Mouse (Mus musculus) mature B cell (primary cell): ENCODE measurements around the gene Efna2.
"Not testable (repeated sequence)": the region's sequence is repeated elsewhere in the genome, so short reads cannot be mapped to it uniquely, and the experiment has no call there.

Experiments
- in situ Hi-C: fragments of 300-500 bp; cut with MboI; formaldehyde crosslinking; loops from 2 replicates; pipeline ENCODE4 v1.14.3; 2019

Gene Efna2

DNA sequence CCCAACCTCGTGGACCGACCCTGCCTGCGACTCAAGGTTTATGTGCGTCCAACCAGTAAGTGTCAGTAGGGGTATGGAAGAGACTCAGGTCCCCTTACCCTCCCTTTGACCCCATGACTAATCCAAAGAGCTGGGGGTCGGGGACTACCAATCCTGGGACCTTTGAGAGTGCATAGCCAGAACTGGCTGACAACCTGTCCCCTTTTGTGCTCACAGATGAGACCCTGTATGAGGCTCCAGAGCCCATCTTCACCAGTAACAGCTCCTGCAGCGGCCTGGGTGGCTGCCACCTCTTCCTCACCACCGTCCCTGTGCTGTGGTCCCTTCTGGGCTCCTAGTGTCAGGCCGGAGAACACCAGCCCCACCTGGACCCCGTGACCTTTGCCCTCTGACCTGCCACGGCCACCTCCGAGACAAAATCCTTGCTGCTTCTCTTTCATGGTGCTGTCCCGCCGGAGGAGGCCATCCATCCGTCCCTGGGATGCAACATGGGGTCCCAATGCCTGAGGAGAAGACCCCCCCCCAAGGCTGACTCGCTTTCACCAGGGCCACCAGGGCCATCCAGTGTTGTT lies 9.3 kb downstream of the Efna2 start:
- in situ Hi-C loops: no loop called here

DNA sequence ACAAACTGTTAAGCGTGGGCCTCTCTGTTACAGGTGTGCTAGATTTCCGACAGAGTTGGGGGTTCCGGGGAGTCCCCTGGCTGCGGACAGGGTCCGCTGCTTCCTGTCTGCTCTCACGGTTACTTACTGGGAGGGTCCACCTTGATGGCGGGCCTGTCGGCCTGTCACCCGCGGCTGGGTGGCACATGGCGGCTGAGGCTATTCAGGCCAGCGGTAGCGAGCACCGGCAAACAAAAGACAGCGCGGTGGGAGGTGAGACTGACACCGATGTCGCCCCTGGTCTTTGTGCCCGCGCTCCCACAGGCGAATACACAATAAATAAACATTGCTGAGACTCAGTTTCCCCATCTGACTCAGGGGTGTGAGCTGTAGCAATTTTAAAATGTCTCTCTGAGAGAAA lies 10.7 kb downstream of the Efna2 start:
- in situ Hi-C loops: no loop called here

DNA sequence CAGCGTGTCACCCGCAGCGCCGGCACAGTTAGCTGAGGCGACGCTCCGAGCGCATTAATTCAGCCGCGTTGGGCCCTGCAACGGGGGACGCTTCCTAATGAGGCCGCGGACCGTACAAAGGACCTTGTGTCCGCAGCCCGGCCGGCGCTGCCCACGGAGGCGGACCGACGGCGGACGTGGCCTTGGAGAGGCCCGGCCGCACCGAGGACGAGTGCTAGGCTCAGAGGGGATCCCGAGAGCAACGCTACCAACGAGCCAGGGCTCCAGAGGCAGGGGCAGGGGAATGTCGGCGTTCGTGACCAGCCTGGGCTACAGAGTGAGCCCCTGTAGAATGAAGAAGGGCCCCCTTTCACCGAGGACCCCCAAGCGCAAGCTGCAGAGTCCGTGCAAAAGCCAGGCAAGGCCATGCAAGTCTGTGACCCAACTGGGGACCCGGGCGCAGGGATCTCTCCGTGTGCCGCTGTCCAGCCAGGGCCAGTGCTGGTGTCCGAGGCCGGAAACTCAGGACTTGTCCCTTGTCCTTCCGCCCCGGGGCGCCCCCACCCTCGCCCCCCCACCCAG lies 11.3 kb downstream of the Efna2 start:
- in situ Hi-C loops: no loop called here

- in situ Hi-C loops: no loop called here
Measured at GRCm38 (mm10) chr10:80193976-80194375, 14.7 kb downstream of the Efna2 start.

- in situ Hi-C loops: no loop called here
Measured at GRCm38 (mm10) chr10:80194441-80194840, 15.2 kb downstream of the Efna2 start.

DNA sequence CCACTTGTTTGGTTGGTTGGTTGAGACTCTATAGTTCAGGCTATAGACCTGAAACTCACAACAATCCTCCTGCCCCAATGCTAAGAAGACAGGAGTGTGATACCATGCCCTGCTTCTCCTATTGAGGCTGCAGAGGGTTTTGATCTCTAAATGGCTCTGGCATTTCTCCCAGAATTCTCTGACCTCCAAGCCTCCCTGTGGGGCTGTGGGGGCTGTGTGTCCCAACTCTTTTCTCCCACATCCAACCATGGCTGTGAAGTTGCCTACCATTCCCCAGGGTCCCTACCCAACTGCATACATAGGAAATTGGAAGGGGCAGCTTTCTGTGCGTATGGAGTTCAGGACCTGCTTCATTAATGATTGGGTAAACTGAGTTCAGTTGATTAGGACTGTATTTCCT lies 16.9 kb downstream of the Efna2 start:
- in situ Hi-C loops: no loop called here

DNA sequence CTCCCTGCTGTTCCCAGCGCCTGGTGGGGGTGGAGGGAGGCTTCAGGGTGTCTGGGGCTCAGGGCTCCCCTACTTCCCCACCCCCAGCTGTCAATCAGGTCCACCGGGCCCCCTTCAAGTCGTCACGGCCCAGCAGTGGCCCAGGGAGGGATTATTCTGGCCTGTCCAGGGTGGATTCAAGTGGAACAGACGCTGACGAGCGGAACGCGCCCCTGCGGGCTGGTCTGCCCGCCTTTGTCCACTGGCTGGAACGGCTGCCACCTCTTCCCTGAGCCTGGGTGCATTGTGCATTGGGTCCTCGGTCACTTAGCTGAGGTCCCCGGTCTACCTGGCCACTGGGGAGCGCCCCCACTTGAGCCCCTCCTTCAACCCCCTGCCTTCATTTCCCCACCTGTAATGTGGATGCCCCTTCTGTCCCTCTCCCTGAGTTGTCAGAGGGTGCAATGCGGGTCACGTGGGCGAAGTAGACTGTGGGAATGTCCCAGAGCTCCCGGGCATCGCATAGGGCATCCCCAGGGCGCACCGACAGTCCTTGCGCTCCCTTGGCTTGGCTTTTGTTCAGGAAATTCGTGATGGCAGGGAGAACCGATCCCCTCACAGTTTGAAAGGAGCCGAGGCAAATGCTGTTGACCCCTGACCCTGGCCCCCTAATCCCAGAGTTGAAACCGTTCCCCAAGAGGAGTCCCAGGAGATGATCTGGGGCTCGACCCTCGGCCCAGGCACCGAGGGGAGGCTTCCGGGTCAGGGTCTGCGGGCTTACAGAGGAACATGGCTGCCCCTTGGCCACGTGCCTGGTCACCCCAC lies 17.7 kb downstream of the Efna2 start:
- in situ Hi-C loops: no loop called here

DNA sequence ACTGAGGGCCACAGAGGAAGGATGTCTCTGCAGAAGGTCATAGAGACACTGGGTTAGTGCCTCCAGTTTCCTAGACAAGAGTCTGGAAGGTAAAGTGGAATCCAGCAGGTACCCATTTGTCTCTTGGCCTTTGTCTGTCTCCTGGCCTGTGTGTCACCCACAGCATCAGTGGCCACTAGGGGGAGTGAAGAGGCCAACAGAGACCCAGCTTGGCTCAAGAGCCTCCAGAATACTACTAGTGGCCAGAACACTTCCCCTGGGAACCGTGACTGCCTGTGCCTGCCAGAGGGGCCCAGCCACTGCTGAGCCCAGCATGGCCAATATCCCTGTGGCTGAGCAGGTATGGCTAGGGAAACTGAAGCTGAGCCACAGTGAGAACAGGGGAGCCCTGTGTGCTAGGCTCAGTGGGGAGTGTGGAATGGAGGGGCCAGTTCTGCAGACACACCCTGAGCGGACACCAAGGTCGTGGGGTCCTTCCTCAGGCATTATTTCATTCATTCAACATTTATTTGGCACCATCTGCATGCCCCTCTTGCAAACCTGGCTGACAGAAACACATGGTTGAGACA lies 20.2 kb downstream of the Efna2 start:
- in situ Hi-C loops: no loop called here

GRCm38 (mm10) chr10:80200485-80200884 lies 21.2 kb downstream of the Efna2 start:
- in situ Hi-C loops: no loop called here

- in situ Hi-C loops: no loop called here
Measured at GRCm38 (mm10) chr10:80204055-80204454, 24.8 kb downstream of the Efna2 start.

GRCm38 (mm10) chr10:80207201-80207600 lies 27.9 kb downstream of the Efna2 start:
- in situ Hi-C loops: no loop called here

DNA sequence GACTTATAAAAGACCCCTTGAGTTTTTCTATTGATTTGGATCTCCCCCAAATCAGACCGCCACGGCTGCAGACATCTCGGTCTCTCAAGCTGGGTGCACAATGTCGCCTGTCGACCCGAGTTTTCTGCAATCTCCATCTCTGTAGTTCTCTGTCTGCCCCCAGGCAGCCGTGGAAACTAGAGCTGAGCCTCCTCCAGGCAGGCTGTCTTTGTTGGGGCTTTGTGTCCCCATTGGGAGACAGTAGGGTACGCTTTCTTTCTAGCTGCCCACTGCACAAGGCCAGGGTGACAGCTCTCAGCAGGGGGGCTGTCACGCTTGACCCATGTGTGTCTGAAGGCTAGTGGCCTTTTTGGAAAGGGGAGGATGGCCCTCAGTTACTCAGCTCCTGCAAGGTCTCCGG lies 28.4 kb downstream of the Efna2 start:
- in situ Hi-C loops: no loop called here

- in situ Hi-C loops: no loop called here
Measured at GRCm38 (mm10) chr10:80208248-80208647, 29.0 kb downstream of the Efna2 start.

DNA sequence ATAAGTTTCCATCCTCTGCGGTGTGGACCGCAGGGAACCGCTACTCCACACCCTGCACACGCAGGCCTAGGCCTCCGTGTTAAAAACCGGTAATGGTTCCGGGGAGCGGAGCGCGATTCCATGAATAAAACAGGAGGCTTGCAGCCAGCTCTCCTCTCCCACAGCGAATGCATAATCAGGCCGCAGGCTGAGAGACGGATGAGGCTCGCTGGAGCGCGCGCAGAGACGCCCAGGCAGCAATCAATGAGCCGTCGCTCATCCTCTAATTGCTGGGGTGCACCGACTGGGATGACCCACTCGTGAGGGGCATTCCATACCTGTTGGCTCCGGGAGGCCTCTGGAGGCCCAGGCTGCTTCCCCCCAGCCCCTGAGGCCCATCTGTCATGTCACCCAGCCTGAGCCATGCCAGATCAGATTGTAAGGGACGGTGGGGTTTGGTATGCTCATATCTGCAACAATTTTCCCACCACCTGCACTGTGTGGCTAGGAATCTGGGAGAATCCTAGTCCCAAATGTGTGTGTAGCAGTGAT lies 29.6 kb downstream of the Efna2 start:
- in situ Hi-C loops: no loop called here

- in situ Hi-C loops: not testable (repeated sequence)
Measured at GRCm38 (mm10) chr10:80211547-80212103, 32.3 kb downstream of the Efna2 start.

DNA sequence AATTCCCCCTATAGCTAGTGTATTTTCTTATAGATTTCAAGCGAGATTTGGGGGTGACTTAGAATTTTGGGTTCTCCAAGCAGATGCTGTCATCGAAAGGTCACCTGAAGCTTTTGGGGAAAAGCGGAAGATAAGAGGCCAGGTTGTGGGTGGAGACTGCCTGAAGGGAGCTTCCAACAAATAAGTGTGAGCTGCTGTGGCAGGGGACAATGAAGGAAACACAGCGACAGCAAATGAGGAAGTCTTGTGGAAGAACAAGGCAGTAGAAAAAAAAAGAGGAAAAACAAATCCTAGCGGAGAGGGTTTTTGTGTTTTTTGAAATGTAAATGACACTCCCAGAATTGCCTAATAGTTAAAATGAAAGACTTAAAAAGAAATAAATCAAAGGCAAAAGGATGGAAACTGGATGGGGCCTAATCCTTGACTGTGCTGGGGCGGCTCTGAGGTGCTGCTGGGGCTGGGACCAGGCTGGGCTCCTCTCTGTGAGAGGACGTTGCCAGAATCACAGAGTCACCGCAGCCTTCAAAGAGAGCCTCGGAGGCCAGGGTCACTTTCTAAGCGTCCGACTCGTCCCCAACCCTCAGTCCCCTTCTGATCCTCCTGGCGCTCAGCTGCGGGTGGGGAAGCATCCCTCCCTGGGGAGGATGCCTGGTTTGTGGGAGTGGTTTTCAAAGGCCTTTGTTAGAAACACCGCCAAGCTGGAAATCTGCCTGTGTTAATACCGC lies 35.9 kb downstream of the Efna2 start:
- in situ Hi-C loops: no loop called here

DNA sequence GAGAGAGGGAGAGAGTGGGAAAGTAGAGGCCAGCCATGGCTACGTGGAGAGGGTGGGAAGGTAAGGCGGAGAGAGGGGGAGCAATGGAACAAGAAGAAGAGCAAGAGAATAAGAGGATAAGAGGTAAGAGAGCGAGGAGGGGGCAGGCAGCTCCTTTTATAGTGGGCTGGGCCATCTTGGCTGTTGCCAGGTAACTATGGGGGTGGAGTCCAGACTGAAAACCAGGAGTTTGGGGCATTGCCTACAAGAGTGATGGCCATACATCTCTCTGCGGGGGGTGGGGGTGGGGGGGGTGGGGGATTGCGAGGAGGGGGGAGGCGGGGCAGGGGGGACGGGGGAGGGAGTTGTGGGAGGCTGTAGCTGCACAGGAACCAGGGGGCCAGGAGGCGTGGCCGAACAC lies 41.4 kb downstream of the Efna2 start:
- in situ Hi-C loops: no loop called here

GRCm38 (mm10) chr10:80223137-80223536 lies 43.9 kb downstream of the Efna2 start:
- in situ Hi-C loops: not testable (repeated sequence)

DNA sequence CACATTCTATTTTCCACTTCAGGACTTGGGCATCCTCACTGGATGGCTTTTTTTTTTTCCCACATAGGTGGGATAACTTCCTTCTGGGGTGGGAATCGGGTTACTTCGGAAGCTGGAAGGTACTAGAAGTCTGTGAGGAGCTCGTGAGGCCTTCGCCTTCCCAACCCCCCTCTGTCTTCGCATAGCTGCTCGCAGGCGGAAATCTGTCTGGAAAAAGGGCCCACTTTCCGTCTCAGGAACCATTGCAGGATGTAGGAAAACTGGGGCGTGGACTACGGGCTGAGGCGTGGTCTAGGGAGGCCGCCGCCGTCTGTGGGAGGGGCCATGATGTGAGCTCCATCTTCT lies 46.8 kb downstream of the Efna2 start:
- in situ Hi-C loops: no loop called here

DNA sequence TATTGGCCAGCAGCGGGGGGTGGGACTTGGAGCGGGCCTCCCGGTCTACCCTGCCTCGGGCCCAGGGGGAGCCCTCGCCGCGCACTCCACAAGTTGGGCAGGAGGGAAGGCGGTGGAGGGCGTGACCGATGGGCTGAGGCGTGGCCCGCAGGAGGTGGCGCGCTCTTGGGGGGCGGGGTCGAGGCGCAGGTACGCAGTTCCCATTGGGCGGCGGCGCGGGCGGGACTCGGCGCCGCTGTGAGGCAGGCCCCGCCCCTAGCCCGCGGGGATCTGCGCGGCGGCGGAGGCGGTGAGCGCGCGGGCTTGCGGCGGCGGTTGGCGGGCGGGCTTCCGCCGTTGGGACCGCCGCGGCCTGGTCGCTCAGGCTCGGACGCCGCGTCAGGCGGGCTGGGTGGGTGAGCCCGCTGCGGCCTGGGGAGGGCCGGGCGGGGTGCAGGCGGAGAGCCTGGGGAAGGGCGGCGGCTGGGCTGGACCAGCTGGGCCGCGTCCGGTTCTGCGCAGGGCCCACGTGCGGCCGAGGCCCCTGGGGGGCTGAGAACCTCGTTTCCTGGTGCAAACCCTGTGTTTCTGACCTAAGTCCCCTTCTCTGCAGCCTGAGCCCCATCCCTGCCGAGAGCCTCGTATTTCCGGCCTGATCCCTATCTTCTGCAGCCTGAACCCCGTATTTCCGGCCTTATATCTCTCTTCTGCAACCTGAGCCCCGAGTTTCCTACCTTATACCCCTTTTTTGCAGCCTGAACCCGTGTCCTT lies 47.3 kb downstream of the Efna2 start, which contains the start of gene Mum1:
TSS of gene Mum1 (plus strand) at position 19 of the 750 bp plus-strand sequence.
- in situ Hi-C loops: no loop called here

- in situ Hi-C loops: no loop called here
Measured at GRCm38 (mm10) chr10:80227166-80227539, 47.9 kb downstream of the Efna2 start.
